Mouse (Mus musculus) heart, adult 9 months (tissue): ENCODE measurements around the gene Ebi3.

ENCODE experiments used
- DNase-seq, 2 experiments: peaks; one replicate each; pipeline ENCODE4 v3.0.0; 2022; ENCODE audit warnings: low spot score in 2 of 2

Ebi3 gene

GRCm38 (mm10) chr17:56003000-56003399, 50.6 kb downstream of the Ebi3 start:
- DNase-seq: no peak

- DNase-seq: peak; percentile 78 to 84
Observed at GRCm38 (mm10) chr17:56005415-56006061, 53.1 kb downstream of the Ebi3 start, which contains the start of the genes Stap2 and Mpnd. Gene Stap2 (minus strand): TSS chr17:56005584. Gene Mpnd (plus strand): TSS chr17:56005711.
